Mouse (Mus musculus) monocyte, adult 2 months (primary cell): ENCODE results near the gene Zbtb42.

Experiments
- DNase-seq, 2 experiments: peaks; one replicate each; pipeline ENCODE4 v3.0.0; 2022; ENCODE audit warnings: low spot score in 2 of 2, low read depth in 1 of 2

Gene Zbtb42

DNA sequence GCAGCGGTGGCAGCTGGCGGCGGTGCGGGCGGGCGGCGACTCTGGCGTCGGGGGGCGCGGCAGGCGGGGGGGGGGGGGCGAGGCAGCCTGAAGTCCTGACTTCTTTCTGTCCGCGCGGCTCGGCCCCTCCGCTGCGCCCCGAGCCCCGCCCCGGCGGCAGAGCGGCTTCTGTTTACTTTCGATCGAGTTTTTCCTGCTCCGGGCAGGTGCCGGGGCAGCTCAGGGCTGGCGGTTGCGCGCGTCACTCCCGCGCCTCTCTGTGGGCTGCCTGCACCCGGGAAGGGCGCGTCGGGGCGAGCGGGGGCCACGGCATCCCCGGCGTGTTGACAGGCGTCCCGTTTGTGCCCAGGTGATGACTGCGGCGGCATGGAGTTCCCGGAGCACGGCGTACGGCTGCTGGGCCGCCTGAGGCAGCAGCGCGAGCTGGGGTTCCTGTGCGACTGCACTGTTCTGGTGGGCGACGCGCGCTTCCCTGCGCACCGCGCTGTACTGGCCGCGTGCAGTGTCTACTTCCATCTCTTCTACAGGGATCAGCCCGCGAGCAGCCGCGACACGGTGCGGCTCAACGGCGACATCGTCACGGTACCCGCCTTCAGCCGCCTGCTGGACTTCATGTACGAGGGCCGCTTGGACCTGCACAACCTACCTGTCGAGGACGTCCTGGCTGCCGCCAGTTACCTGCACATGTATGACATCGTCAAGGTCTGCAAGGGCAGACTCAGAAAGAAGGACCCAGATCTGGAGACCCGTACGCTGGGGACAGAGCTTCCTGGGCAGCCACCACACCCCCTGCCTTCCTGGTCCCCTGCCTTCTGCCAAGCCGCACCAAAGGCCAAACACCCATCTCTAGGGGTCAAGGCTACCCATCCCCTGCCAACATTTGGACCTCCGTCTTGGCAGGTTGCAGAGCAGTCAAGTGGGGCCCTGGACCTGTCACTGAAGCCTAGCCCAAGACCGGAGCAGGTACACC is 684 bp downstream of the Zbtb42 start:
- no peak for DNase-seq

DNA sequence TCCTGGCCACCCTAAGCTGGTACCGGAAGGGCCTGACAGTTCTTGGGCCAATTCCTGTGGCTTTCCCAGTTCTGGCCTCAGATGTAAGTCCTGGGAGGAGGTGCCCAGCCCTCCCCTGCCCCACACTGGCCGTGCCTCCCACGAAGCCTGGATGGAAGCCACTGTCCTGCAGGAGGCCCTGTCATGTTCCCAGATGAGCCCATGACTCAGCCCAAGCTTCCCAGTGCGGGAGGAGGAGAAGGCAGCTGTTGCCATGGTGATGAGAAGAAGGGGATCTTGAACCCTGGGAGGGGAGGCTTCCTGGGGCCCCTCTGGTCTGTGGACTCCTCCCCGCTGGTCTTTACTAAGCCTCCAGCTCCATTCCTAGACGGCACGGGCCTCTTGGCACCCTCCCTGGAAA is 4.7 kb downstream of the Zbtb42 start:
- DNase-seq, result no peak

DNA sequence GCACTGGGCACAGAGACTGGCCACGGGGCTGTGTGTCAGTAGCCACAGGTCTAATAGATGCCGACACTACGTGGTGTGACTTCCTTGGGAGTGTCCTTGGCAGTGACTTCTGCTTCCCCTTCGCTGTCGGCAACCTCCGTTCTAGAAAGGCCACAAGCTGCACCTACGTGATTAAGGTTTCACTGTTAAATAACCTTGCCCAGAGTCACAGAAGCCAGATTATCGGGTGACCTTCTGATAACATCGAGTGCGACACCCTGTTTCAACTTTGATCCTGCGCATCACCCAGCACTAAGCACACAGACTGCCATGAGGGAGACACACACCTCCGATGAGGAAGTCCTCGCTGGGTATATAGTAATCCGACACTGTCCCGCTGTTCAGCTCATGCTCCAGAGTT is 9.8 kb downstream of the Zbtb42 start:
- peak; percentile 44 to 66 for DNase-seq

DNA sequence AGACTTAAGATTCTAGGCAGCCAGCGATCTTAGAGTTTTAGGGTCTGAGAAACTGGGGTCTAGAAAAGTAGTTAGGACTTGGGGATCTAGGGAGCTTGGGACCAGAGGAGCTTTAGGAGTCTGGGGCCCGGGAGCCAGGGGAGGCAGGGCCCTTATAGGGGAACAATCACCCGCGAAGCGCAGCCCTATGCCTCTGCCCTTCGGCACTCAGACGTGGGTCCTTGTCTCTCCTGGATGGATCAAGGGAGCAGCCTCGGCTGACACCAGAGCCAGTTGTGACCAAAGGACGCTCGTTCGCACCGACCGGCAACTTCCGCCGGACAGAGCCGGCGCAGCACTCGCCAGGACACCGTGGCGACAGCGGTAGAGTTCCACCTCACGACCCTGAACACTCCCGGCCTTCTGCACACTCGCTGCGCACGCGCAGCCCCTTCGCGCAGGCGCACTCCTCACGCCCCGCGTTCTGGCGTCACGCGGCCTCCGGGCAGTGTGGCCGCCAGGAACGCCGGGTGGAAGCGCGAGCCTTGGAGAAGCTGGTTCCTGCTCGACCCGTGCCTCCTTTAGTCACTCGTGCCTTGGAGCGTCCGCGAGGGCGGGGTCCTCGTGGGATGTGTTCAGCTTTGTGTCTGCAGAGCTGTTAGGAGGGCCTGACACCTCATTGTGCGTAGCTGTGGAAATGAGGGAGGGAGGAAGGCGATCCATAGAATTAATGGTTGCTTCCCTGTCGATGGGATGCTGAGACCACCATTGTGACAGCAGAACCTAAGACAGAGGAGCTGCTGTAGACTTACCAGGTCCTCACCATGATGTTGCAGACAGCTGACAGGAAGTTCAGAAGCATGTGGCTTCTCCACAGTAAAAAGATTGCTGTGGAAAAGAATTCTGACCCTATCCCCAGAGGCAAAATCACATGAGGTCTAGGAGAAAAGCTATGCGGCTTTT is 14.8 kb downstream of the Zbtb42 start:
- peak; percentile 85 to 90 for DNase-seq

DNA sequence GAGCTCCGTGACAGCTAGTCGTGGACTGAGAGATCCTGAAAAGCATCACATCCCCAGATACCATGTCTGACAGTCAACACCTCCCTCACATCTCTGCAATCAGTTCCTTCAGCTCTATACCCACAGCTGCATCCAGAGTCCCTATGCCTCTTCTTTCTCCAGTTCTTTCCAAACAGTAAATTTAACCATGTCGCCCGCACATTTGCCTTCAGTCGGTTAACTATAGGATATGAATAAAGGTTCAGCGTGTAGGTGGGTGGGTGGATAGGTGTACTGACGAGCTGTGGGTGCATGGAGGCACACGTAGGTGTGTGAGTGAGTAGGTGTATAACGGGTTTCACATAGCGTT is 15.5 kb downstream of the Zbtb42 start:
- DNase-seq, result no peak

DNA sequence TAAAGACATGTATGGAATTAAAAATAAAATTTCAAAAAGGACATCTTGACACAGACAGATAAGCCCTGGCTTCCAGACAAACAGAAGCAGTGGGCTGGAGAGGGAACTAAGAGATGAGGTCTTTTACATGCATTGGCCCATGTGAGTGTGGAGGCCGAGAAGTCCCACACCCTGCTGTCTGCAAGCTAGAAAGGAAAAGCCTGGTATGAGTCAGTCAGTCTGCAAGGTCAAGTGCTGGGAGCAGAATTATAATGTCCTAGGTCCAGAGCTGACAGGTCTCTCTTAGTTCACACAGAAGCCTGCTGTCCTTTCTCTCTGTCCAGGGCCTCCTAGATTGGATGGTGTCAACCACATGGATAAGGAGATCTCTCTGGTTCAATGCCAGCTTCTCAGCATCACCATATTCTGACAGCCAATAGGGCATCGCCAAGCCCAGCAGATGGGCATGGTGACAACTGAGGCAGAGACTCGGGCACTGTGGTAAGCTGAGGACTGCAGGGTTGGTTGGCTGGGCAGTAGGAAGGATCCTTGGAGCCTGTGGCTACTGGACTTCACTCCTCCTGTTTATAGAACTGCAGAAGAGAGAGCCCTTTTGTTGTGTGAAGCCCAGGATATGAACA is 18.3 kb downstream of the Zbtb42 start:
- no peak for DNase-seq

DNA sequence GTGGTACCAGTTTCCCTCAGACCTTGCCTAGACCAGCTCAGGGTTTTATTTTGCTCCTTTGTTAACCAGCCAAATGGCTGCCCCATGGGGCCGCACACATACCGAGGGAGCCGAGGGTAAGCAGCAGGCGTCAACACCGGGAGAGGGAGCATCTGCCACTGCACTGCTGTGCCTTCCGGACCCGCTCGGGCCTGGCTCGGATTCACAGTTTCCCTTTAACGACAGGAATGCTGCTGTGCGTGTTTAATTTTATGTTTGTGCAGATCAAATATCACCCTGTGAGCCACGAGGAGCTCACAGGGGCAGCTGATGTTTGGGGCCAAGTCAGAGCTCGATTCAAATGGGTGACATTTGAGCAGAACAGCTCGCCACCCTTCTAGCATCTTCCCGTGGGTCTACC is 21.9 kb downstream of the Zbtb42 start:
- no peak for DNase-seq

DNA sequence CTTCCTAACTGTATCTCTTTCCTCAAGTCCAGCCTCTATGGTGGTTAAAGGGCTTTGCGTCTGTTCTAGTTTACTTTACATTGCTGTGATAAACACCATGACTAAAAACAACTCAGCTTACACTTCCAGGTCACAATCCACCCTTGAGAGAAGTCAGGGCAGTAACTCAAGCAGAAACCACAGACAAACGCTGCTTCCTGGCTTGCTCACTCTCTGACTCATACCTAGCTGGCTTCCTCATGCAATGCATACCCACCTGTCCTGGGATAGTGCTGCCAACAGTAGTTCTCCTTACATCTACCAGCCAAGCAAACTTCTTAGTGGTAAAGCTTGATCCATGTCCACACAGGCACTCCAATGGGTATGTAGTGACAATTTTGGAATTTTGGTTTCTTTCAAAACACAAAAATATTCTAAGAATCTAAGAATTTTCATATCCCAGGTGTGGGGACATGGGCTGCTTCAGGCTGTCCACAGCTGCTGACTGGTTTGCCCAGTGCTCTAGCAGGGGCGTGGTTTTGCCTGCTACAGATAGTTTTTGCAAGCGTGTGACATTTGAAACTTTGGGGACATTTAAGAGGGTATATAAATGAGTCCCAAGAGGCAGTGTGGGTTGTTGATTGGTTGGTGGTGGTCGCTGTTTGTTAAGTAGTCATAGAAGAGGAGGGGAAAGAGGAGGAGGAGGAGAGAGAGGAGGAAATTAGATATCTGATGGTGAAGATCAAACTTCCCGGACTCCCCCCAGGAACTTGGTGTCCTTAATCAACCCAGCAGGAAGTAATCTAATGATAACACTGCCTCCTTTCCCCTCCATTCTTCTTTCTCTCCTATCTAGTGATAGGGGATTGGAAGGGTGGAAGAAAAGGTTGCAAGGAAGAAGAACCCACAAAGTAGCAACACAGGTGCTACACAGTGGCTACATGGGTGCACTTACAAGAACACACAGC is 24.0 kb downstream of the Zbtb42 start:
- no peak for DNase-seq

DNA sequence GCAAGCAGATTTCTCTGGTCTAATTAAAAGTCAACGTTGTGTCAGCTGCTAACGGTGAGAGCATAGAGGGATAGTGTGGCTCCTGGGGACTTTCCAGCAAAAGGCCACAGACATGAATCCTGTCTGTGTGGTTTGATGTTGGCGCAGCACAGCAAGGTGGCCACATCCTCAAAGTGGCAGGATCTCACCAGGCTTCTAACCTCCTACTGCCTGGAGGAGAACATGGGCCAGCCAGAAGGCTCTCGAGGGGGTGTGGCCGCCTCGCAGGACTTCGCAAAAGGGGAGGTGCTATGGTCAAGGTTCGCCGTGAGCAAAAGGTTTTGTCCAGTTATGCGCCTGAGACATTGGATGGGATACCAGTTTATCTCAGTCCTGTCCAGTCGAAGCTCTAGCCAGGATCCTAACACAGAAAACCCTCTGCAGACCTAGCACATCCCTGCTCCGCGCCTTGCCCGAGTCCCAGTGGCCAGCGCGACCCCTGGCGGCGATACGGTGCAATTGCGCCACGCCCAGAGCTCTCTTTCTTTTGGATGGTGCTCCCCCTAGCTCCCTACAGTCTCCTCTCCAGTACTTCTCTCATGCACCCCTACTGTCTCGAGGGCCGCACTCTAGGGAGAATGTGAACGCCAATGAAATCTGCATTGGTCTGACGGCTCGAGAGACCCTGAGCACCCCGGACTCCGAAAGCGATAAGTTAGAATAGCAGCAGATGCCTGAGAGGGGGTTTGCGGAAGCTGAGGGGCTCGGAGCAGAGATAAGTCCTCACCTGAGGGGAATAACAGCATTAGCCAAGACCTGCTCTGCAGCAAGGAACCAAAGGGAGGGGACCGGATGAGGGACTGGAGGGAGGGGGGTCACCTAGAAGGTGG is 28.3 kb downstream of the Zbtb42 start:
- DNase-seq, result peak; percentile 52 to 77

DNA sequence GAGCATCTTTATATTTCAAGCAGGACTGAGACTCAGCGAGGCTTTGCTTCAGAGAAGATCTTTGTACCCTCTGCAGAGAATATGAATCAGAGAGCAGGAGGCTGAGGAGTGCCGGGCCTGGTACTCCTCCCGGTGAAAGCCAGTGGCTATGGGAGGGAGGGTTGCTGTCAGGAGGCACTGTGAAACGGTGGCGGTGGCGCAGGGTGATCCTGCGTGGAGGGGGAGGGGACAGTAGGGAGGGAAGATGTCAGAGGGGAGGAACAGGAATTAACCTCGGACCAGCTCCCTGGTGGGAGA is 28.9 kb downstream of the Zbtb42 start:
- DNase-seq, result no peak

DNA sequence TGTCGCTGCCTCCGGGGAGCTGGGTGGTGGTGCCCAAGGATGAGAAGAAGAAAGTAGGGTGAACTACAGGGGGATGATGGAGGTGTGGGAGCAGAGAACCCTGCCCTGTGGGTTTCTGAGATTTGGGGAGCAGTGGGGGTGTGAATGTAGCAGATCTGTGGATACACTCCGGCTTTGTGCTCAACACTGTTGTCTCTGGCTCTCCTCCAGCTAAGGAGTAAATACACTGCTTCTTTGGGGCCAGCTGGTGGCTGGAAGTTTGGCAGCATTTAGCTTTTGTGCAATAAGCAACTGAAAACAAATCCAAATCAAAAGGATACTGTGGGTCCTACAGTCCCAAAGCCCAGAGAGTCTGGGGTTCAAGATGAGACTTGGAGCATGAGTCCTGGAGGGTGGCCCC is 35.4 kb downstream of the Zbtb42 start:
- no peak for DNase-seq

DNA sequence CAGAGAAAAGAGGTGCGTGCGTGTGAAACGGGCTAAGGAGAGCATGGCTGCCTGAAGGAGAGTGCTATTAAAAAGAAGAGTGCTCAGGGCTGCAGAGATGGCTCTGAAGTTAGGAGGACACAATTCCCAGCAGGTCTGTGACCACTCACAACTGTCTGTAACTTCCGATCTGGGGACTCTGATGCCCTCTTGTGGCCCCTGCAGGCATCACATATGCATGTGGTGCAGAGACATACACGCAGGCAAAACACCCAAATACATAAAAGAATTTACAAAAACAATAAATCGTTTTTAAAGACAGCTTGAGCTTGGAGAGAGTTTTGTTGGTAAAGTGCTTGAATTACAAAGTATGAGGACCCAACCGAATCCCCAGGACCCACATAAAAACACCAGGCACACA is 38.5 kb downstream of the Zbtb42 start:
- DNase-seq, result peak in 1 of 2 experiments; percentile 40

DNA sequence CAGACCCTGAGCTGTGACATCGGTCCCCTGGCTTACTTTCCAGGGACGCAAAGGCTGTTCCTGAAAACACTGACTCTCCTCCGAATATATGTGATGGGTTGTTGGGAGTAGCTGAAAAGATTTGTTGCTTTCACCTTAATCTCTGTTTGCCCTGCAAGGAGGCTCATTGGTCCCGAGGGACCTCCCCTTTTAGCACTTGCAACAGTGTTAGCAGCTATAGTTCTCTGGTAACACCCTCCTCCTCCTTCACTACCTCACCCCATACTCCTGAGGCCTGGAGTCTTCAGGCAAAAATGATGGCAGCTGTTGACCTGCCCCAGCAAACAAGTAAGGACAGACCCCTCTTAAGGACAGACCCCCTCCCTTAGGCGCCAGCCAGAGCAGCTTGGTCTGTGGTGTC is 40.4 kb downstream of the Zbtb42 start:
- no peak for DNase-seq

DNA sequence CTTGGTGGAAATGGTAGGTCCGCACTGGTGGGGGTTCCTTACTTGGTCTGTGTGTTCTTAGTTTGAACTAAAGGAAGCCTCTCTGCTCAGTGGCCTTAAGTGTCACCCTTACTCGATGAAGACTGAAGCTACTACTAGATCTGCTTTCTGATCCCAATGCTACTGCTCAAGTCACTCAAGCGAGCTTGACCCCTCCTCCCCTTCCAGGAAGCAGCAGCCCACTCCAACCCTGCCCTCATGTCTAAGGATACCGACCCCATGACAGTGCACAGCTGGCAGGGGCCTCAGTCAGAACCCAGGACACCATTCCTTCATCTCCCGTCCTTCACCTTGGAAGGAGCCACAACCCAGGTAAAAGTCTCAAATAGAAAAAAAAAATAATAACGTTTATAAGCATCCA is 41.6 kb downstream of the Zbtb42 start, which contains the start of gene Cep170b:
Gene Cep170b, plus strand, starts transcription at position 240 of the 400 bp plus-strand sequence.
- DNase-seq, result no peak

DNA sequence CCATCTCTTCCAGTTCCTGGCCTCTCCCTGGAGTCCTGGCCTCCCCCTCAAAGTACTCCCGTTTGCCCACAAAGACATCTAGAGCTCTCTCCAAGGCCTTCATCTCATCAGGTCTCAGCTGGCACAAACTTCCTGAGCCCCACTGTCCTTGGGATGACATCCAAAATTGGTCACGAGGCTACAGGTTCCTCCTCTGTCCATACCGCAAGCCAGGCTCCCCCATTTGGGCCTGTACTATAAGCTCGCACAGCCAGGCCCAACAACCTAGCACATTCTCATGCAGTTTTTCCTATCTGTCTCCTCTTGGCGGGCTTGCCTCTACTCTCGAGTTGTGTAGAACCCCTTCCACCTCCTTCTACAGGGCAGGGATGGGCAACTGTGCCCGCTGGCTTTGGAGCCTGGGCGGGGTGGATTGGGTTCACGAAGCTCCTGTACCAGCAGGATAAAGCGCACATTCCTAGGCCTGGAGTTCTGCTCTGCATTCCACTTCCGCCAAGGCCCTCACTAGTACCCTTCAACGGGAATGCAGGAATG is 42.3 kb downstream of the Zbtb42 start:
- DNase-seq, result no peak

DNA sequence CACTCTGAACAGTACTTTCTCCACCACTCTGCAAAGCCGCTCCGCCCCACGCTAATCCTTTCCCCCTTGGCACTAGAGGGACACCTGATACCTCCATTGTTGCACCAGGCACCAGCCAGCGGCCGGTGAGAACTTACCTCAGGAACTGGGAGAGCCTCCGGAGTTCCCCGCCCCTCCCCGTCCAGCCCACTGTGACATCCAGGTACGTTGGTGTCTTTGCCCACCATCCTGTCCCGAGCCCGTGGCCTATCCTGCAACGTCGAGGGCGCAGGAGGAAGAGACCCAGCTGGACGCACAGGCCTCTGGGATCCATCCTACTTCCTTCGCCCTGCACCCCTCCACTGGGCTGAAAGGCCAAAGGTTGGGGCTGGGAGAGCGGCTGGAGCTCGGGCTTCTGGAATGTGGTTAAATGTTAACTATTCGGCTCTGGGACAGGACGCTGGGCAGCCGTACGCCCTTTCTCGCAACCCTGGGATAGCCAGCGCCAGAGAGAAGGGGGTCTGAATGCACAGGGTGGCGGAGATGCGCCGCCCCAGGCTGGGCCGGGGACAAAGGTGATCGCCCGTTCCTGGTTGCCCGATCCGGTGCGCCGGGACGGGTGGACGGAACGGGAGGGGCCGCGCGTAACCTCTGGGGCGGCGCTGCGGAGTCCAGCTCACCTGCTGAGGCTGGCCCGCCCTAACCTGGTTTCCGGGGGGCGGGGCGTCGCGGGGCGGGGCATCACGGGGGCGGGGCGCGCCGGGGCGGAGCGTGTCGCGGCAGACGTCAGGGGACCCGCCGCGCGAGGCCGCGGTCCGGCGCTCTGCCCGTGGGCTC is 43.0 kb downstream of the Zbtb42 start:
- DNase-seq, result no peak

DNA sequence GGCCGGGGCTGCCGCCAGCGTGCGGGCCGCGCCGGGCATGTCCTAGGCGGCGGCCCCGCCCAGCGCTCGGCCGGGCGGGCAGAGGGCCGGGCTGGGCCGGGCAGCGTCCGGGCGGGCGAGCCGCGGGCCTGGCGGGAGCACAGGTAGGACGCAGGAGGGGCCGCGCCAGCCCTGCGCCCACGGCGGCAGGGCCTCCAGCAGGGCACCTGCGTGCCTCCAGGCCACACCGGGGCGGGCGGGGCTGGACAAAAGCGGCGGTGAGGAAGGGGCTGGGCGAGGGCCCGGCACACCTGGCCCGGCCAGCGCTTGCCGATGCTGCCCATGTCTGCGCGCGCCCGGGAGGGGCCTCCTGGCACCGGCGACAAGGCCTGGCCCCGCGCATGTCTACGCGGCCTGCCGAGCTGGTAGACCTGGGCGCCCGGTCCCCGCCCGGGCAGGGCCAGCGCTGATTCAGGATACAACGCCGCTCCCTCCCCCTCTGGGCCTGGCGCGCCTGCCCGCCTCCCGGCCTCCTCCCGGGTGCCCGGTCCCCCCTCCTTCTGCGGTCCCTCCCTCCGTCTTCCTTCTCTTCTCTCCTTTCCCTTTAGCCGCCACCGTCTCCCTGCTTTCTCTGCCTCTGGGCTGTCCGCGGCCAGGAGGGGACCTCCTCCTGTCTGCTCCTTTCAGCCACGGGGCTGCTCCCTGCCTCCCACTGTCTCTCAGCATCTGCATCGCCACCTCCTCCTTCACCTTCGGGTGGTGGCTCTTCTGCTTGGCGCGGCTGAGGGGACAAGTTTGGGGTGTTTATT is 43.8 kb downstream of the Zbtb42 start:
- no peak for DNase-seq

DNA sequence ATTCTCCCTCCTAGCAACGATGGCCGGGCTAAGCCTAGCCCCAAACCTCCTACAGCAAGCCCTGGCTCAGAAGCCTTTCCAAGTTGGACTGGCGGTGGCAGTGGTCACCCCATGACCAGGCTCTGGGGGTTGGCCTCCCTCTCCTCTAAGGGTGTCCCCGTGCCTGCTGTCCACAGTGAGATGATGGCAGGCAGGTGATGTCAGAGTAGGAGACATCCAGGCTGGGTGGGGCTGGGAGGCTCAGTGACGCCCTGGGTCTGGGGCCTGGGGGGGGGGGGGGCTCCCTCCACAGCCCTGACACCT is 44.4 kb downstream of the Zbtb42 start:
- DNase-seq, result no peak
